Mouse (Mus musculus): ENCODE results near the gene Wfdc21. TPM values are rescaled to one million over a fixed set of nuclear protein-coding genes. Genes with fewer than 3 reads are reported as not detected.

Gene Wfdc21
- polyA plus RNA-seq, 1 experiment: not detected

DNA sequence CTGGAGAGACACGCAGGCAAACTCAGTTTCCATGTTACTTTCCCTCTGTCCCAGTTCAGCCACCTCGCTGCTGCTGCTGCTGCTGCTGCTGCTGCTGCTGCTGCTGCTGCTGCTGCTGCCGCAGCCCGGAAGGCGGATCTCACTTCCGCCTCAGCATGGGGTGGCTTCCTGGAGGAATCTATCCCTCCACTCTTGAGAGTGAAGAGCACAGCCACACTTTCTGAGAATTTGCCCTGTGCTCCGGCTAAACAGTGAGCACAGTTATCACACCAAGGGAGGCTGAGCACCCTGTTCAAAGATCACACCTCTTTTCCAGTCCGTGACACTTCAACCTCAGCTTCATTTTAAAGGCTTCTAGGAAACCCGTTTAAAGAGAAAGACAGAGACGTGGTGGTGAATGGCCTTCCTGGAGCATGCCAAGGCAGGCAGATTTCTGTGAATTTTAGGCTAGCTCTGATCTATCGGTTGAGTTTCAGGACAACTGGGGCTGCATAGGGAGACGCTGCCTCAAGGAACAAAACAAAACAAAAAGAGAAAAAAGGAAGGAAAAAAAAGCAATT, 53.2 kb downstream of the Wfdc21 start:
- no peak overlapping the region for H3ac ChIP-seq (ENCODE audit: control insufficient read depth, insufficient read length)
- TF ChIP-seq TCF3 (IDR thresholded peaks at IDR 0.05; ENCODE audit: insufficient read length, low read depth) (no peak), POLR2A (IDR thresholded peaks at IDR 0.05; ENCODE audit: insufficient read length, low read depth) (no peak), REST (IDR thresholded peaks at IDR 0.05; ENCODE audit: insufficient read depth, insufficient read length) (no peak), MYOG (IDR thresholded peaks at IDR 0.05; ENCODE audit: control insufficient read depth in 1 of 3, insufficient read depth in 1 of 3, insufficient read length in 2 of 3, low read depth in 2 of 3) (no peak), POLR2AphosphoS2 (IDR thresholded peaks at IDR 0.05; ENCODE audit: insufficient read length, low read depth) (no peak), TCF12 (IDR thresholded peaks at IDR 0.05; ENCODE audit: insufficient read depth, poor library complexity, severe bottlenecking) (no peak), MYOD1 (IDR thresholded peaks at IDR 0.05; ENCODE audit: control insufficient read depth in 1 of 3, insufficient read length in 2 of 3, low read depth in 2 of 3) (no peak), USF1 (IDR thresholded peaks at IDR 0.05; ENCODE audit: low read depth) (no peak), CEBPB (IDR thresholded peaks at IDR 0.05; ENCODE audit: insufficient read depth, poor library complexity, severe bottlenecking) (no peak), E2F4 (IDR thresholded peaks at IDR 0.05; ENCODE audit: insufficient read depth) (no peak), MAX (IDR thresholded peaks at IDR 0.05; ENCODE audit: low read depth) (no peak), SRF (IDR thresholded peaks at IDR 0.05; ENCODE audit: control insufficient read depth, insufficient read length, low read depth) (no peak)
- H3K27me3 ChIP-seq (ENCODE audit: control insufficient read depth, insufficient read depth, insufficient read length): peaks cover 13% of the 10 kb centered on the region

GRCm38 (mm10) chr11:83802166-83802565, 55.4 kb downstream of the Wfdc21 start:
- Histone ChIP-seq H3K79me2 (ENCODE audit: control insufficient read depth, insufficient read depth) (no peaks in the 10 kb centered on the region), H3K27me3 (ENCODE audit: control insufficient read depth, insufficient read depth, insufficient read length) (peaks cover 10% of the 10 kb centered on the region), H3K36me3 (ENCODE audit: control insufficient read depth, insufficient read depth) (no peaks in the 10 kb centered on the region)

More for the DNA sequence above, 53.2 kb downstream of the Wfdc21 start:
- Histone ChIP-seq H3K4me2 (ENCODE audit: low read depth) (no peak overlapping the region), H3K79me2 (ENCODE audit: control insufficient read depth, insufficient read depth) (no peaks in the 10 kb centered on the region), H3K4me3 (no peak overlapping the region), H3K36me3 (ENCODE audit: control insufficient read depth, insufficient read depth) (no peaks in the 10 kb centered on the region)

More at GRCm38 (mm10) chr11:83802166-83802565, 55.4 kb downstream of the Wfdc21 start:
- no peak overlapping the region for H3K4me2 ChIP-seq (ENCODE audit: low read depth)
- H3ac ChIP-seq (ENCODE audit: control insufficient read depth, insufficient read length): no peak overlapping the region
- no peak for TF ChIP-seq CEBPB (IDR thresholded peaks at IDR 0.05; ENCODE audit: insufficient read depth, poor library complexity, severe bottlenecking)
- no peak for TF ChIP-seq POLR2A (IDR thresholded peaks at IDR 0.05; ENCODE audit: insufficient read length, low read depth)
- no peak for TF ChIP-seq TCF3 (IDR thresholded peaks at IDR 0.05; ENCODE audit: insufficient read length, low read depth)
- no peak for TF ChIP-seq USF1 (IDR thresholded peaks at IDR 0.05; ENCODE audit: low read depth)
- no peak for TF ChIP-seq E2F4 (IDR thresholded peaks at IDR 0.05; ENCODE audit: insufficient read depth)
- TF ChIP-seq SRF (IDR thresholded peaks at IDR 0.05; ENCODE audit: control insufficient read depth, insufficient read length, low read depth): no peak
- no peak for TF ChIP-seq POLR2AphosphoS2 (IDR thresholded peaks at IDR 0.05; ENCODE audit: insufficient read length, low read depth)
- no peak for TF ChIP-seq MYOG (IDR thresholded peaks at IDR 0.05; ENCODE audit: control insufficient read depth in 1 of 3, insufficient read depth in 1 of 3, insufficient read length in 2 of 3, low read depth in 2 of 3)
- TF ChIP-seq TCF12 (IDR thresholded peaks at IDR 0.05; ENCODE audit: insufficient read depth, poor library complexity, severe bottlenecking): no peak
- no peak for TF ChIP-seq REST (IDR thresholded peaks at IDR 0.05; ENCODE audit: insufficient read depth, insufficient read length)
- no peak overlapping the region for H3K4me3 ChIP-seq

Other genes starting within 250 kb of the Wfdc21 start
- gene Heatr9, start 224.8 kb upstream of the Wfdc21 start, polyA plus RNA-seq (2012; fragmentation: generic; extraction: Trizol): 0.04 TPM
- gene Ccl5, start 216.4 kb upstream of the Wfdc21 start, polyA plus RNA-seq (2012; fragmentation: generic; extraction: Trizol): 10.4 TPM
- 8.2 TPM for gene Ccl9, start 168.3 kb upstream of the Wfdc21 start, polyA plus RNA-seq (2012; fragmentation: generic; extraction: Trizol)
- gene Ccl6, start 153.9 kb upstream of the Wfdc21 start, polyA plus RNA-seq (2012; fragmentation: generic; extraction: Trizol): 0.04 TPM
- not detected for gene Rpl9-ps1, start 101.3 kb upstream of the Wfdc21 start, polyA plus RNA-seq (2012; fragmentation: generic; extraction: Trizol)
- not detected for gene Ccl3, start 97.6 kb upstream of the Wfdc21 start, polyA plus RNA-seq (2012; fragmentation: generic; extraction: Trizol)
- gene Ccl4, start 84.4 kb upstream of the Wfdc21 start, polyA plus RNA-seq (2012; fragmentation: generic; extraction: Trizol): not detected
- gene Wfdc17, start 42.9 kb upstream of the Wfdc21 start, polyA plus RNA-seq (2012; fragmentation: generic; extraction: Trizol): not detected
- not detected for gene Wfdc18, start 37.9 kb upstream of the Wfdc21 start, polyA plus RNA-seq (2012; fragmentation: generic; extraction: Trizol)
- 8.7 TPM for gene Heatr6, start 6.8 kb downstream of the Wfdc21 start, polyA plus RNA-seq (2012; fragmentation: generic; extraction: Trizol)
- not detected for gene Hnf1b, start 103.1 kb downstream of the Wfdc21 start, polyA plus RNA-seq (2012; fragmentation: generic; extraction: Trizol)
- gene Ddx52, start 195.1 kb downstream of the Wfdc21 start, polyA plus RNA-seq (2012; fragmentation: generic; extraction: Trizol): 12.1 TPM
- 10.6 TPM for gene Synrg, start 217.5 kb downstream of the Wfdc21 start, polyA plus RNA-seq (2012; fragmentation: generic; extraction: Trizol)